Comparison of ENCODE assay signal across 9 mouse cellular contexts in the genomic region with DNA sequence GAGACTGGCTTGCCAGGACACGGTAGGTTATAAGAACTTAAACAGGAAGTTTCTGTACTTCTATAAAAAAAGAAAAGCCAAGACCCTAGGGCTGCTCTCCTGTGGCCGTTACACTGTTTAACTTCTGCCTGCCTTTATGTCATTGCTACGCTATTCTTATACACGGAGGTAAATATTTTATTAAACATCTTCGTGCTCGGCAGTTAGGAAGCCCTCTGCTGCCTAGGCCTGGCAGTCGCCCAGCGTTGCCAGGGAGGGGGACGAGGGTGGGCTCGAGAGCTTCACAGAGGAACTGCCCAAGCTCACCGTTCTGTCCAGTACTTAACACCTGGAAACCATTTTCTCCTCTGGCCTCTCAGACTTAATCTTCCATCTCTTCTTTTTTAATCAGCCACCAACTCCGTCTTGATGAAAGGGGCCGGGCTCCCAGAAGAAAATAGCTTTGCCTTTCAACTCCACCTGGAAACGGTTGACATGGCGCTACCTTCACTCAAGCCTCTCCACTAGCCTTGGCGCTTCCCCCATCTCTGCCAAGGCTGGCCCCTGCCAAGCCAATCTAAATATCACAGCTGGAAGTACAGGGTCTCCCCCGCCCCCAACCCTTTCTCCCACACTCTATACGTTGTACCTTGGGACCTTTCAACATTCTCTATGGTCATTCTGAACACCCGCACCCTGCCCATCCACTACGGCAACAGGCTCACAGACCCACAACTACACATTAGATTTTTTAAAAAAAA. TPM values are rescaled to one million over a fixed set of nuclear protein-coding genes. Genes with fewer than 3 reads are reported as not detected.
DNase-seq lines count a peak whose midpoint lies in the region; TF ChIP-seq lines count a peak whose summit lies in the region.
"Had no signal": no experiment of that assay in that cellular context is flagged by ENCODE, and none has a peak within 500 bp of the region (broad histone marks: within the 10 kb centered on the region; RNA-seq: fewer than 3 reads in every experiment).

No protein-coding gene starts in this region.

- intact Hi-C loops in gastrocnemius, adult 2 months (cut with DNase I), result loop anchor here (2.0 to 10.0 kb wide), 5 partner anchors 94 to 475 kb away; no protein-coding TSS in a partner anchor

- H3K4me1 ChIP-seq in cerebellum, adult 2 months (ENCODE audit: control insufficient read depth, insufficient read depth, low read length), result no peaks in the 10 kb centered on the region

- no peaks in the 10 kb centered on the region for H3K27me3 ChIP-seq in cerebellum, adult 2 months (ENCODE audit: control insufficient read depth, insufficient read depth, low read length)
- H3K27me3 ChIP-seq: liver, embryonic 13.5 days had no signal

- no peak for TF ChIP-seq POLR2A in cerebellum, adult 2 months (IDR thresholded peaks at IDR 0.05; ENCODE audit: borderline replicate concordance, insufficient read depth, low read length)

- H3K27ac ChIP-seq in gastrocnemius, adult 2 months, result peak overlapping the region; percentile 86
- no peak overlapping the region for H3K27ac ChIP-seq in cerebellum, adult 2 months (ENCODE audit: insufficient read depth, low read length)
- H3K27ac ChIP-seq: liver, embryonic 13.5 days had no signal

- no peak overlapping the region for H3K4me3 ChIP-seq in gastrocnemius, adult 2 months
- no peak overlapping the region for H3K4me3 ChIP-seq in cerebellum, adult 2 months (replicated peaks; ENCODE audit: insufficient read depth, low read depth, low read length)
- H3K4me3 ChIP-seq: liver, embryonic 13.5 days had no signal

- TF ChIP-seq CTCF in gastrocnemius, adult 2 months (IDR thresholded peaks at IDR 0.05), result no peak
- no peak for TF ChIP-seq CTCF in cerebellum, adult 2 months (IDR thresholded peaks at IDR 0.05; ENCODE audit: borderline replicate concordance, insufficient read depth, low read depth, low read length)

- DNase-seq in gastrocnemius, adult 2 months, result peak; percentile 31
- DNase-seq in gastrocnemius, adult 18-20 months (ENCODE audit: low spot score), result no peak
- peak; percentile 26 for DNase-seq in thymus, postnatal 25 days
- DNase-seq in thymus, adult 18-20 months, result no peak
- DNase-seq in kidney, postnatal 4 days, result peak; percentile 17 to 29
- no peak for DNase-seq in cerebellum, adult 2 months
- DNase-seq in cerebellum, adult 11-12 months, result no peak
- DNase-seq in left cerebral cortex, adult 9 months (ENCODE audit: low spot score in 2 of 2), result no peak

- 43% methylated on average over 20 of the region's 20 CpGs for WGBS in cerebellum, adult 2 months

RNA-seq across cellular contexts. Expression of a gene that starts 9.6 kb away (rescaled TPM):
- total RNA-seq in gastrocnemius, adult 2 months (2021), result 100 to 1,000 TPM; 169 to 193 TPM
- total RNA-seq in gastrocnemius, adult 18-20 months (2021), result 100 to 1,000 TPM; 179 to 180 TPM
- 87.3 and 87.5 TPM in 2 replicates for polyA plus RNA-seq in cerebellum, adult 2 months (2012; rRNA removed)

Comparison
In these comparisons a context has a peak if more than half of its experiments do, and no peak if none do; other contexts are left out.
1. DNase-seq: peak in gastrocnemius, adult 2 months (single experiment), thymus, postnatal 25 days (single experiment) and kidney, postnatal 4 days (2 of 2); none in gastrocnemius, adult 18-20 months (single experiment), thymus, adult 18-20 months (0 of 2), cerebellum, adult 2 months (0 of 2), cerebellum, adult 11-12 months (single experiment) and left cerebral cortex, adult 9 months (0 of 2).